Mouse (Mus musculus) frontal cortex, postnatal 25 days (tissue): ENCODE measurements around the gene Crybb1.

Source experiments
- DNase-seq, 2 experiments: peaks; one replicate each; pipeline ENCODE4 v3.0.0; 2022; ENCODE audit warnings: low spot score in 2 of 2

Crybb1 gene

DNA sequence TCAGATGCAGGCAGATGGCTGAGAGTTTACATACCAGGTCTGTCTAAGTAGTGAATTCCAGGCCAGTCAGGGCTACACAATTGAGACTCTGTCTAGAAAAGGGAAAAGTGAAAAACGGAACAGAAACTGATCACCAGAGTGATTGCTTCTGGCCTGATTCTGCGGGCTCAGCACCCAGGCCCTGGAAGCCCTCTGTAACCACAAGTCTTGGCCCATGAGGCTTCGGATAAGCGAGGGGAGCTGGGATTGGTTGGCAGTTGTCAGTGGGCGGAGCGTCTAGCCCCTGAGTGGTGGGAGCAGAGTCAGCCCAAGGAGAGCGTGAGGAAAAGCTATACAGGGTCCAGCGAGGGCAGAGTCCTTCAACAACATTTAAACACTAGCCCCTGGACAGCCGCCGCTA lies 9.9 kb downstream of the Crybb1 start:
- DNase-seq: no peak

GRCm38 (mm10) chr5:112266011-112266777 lies 10.6 kb downstream of the Crybb1 start:
- no peak for DNase-seq

- no peak for DNase-seq
Measured at GRCm38 (mm10) chr5:112270764-112271541, 15.3 kb downstream of the Crybb1 start.

DNA sequence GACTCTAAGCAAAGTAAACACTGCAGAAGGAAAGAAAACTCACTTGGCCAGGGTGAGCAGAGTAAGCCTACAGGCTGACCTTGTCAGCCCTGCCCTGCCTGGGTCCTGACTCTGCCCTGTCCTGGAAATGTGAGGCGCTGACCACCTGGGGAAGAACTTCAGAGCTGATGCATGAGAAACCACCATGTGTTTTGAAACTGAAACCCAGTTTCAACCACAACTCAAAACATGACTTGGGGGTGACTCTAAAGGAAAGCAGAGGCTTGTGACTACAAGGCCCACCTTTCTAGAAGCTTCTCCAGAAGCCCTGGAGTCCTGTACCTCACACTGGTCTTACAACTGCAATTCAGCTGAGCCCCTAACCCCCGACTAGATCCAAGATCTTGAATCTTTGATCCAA lies 17.3 kb downstream of the Crybb1 start:
- DNase-seq: no peak

GRCm38 (mm10) chr5:112273746-112274463 lies 18.3 kb downstream of the Crybb1 start:
- no peak for DNase-seq

DNA sequence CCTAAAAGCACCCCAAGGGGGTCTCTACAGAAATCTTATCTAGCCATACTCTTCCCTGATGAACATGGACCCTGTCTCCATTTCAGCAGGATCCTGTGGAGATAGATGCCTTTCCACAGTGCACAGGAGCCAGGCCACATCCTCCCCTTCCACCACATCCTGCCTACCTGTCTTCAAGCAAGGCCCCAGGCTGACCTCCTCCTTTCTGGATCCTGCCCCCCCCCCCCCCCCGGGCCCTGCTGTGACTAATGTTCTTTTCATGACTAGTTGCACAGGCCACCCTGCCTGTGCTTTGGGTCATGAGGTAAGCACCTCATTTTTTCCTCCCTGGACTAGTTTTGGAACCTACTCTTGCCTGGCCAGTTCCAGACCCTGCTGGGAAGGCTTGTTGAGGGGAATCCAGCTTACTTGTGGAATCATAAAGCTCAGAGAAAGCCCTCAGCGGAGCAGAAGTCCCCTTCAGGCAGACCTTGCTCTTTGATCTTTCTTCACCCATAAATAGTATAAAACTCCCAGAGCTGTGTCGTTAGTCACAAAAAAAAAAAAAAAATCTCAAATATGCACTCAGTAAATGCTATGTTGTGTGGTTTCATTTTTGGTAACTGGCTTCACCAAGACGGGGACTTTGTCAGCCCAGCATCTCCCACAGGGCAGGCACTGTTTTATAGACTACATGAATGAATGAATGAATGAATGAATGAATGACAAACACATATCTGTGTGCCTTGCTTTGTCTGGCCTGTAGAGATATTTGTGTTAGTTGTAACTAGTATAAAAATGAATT lies 19.6 kb downstream of the Crybb1 start:
- no peak for DNase-seq

DNA sequence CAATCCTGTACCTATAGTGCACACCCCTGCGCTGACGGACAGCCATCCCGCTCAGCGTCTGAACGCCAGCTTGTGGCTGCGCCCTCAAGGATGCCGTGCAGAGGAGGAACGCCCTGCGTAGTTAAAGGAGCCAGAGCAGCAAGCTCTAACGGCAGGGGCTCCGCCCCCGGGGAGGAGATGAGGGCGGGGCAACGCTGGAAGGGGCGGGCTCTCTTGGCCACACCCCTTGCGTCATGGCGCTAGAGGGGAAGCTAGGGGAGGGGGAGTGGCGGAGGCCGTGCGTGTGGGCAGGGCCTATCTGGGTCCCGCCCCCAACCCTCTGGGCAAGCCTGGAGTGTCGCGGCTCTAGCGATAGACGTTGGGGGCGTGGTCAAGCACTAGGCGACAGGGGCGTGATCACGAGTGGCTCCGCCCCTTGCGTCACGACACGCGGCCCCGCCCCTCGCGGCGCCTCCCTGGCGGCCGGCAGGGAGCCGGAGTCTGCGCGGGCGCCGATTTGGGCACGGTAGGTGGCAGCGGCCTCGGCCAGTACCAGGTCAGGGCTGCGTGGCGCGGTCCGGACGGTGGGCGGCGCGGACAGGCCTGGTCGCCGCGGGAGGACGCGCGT lies 20.8 kb downstream of the Crybb1 start, which contains the start of gene Tpst2:
Gene Tpst2 (plus strand): TSS at position 425 of the 607 bp plus-strand sequence.
- peak; percentile 98 to 99 for DNase-seq

- no peak for DNase-seq
Measured at GRCm38 (mm10) chr5:112276907-112277348, 21.3 kb downstream of the Crybb1 start.

- no peak for DNase-seq
Measured at GRCm38 (mm10) chr5:112277906-112278470, 22.4 kb downstream of the Crybb1 start.

DNA sequence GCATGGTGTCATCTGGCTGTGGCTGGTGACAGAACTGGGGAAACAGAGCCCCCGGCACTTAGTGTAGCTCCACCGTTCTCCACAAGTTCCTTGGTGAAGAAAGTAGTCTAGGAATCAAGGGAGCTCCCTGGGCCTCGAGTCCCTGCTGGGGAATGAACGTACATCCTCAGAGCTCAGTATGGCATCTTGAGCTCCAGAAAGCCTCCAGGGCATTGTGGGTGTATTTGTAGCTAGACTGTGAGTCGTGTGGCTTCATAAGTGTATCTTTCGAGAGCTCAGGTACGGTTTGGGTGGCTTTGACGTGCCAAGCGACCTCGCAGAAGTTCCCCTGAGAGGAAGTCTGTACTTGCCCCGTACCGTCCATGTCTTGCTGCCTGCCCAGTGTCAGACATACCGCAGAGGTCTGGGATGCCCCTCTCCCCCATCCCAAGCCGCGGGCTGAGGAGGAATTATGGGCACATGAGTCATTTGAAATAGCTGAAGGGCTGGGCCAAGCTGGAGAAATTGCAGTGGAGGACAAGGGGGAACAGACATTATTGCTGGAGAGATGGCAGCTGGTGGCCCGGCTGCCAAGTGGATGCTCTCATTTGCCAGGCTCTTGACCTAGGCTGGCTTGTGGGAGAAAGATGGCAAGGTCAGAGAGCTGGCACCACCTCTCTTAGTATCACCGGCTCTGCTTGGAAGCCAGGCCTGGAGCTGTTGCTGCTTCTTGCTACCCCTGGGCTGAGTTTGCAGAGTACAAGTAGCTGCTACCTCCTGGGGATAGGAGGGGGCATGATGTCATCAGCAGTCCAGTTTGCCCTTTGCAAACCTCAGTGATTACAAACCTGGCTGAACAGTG lies 23.8 kb downstream of the Crybb1 start:
- DNase-seq: no peak

GRCm38 (mm10) chr5:112280151-112280550 lies 24.5 kb downstream of the Crybb1 start:
- DNase-seq: no peak

DNA sequence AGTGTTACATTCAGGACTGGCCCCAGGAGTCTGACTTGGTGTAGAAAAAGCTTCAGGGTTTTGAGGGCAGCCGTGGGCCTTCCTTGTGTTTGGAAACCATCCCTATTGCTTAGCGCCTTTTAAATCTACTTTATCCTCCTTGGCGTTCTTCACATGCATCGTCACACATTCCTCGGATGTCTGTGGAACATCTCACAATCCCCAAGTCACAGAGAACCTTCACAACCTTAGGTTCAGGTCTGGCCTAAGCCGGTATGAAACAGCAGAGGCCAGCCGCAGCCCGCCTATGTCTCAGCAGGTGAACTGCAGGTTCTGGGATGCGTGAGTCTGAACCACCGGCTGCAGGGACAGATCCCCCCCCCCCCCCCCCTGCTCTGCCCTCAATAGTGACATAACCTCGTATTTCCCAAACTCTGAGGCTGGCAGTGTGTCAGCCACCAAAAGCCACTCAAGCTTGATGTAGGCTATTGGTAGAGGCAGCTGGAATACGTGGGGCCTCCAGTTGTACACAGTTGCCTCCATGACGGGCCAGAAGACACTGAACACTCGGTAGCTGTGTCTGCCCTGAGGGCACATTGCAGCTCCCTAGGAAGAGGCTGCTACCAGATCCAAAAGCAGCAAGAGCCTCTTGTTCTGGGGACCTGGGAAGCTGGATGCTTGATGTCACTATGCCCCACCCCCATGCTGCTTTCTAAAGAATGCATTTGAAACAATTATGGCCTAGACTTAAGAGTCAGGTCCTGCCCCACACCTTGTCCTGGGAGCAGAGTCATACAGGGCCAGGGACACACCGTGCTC lies 25.4 kb downstream of the Crybb1 start:
- no peak for DNase-seq

GRCm38 (mm10) chr5:112281676-112282075 lies 26.1 kb downstream of the Crybb1 start:
- no peak for DNase-seq

- no peak for DNase-seq
Measured at GRCm38 (mm10) chr5:112282123-112282779, 26.6 kb downstream of the Crybb1 start.

DNA sequence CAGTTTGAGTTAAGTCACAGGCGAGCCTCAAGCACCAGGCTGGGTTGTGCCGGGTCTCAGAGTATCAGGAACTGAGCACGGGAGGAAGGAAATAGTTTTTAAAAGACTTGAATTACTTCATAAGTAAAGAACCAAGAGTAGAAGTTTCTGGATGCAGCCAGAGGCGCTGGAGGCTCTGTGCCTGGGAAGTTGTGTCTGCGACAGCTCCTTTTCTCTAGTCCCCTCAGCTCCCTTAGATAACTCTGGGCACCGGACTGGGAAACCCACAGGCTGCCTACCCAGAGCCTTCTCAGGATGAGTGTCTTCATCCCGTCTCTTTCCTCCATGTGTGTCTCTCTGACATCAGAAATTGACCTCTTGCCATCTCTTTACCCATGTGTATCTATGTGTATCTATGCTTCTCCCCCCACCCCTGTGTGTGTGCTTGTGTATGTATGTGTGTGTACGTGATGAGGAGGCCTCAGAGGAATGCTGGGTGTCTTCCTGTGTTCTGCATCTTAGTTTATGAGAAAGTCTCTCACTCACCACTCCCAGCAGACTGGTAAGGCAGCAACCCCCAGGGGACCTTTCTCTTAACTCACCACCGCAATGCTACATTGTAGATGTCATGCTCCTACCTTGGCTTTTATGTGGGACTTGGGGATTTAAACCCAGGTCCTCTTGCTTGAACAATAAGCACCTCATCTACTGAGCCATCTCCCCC lies 27.3 kb downstream of the Crybb1 start:
- DNase-seq: no peak

- DNase-seq: no peak
Measured at GRCm38 (mm10) chr5:112283543-112284202, 28.1 kb downstream of the Crybb1 start.

- DNase-seq: no peak
Measured at GRCm38 (mm10) chr5:112284203-112284582, 28.6 kb downstream of the Crybb1 start.
